Mouse (Mus musculus) bone marrow macrophage, adult 2 months (primary cell): ENCODE measurements around the gene Birc6. TPM values are rescaled to one million over a fixed set of nuclear protein-coding genes. Genes with fewer than 3 reads are reported as not detected.

ENCODE experiments used
- H3K27ac ChIP-seq: 2 replicates; pipeline ENCODE4 v1.5.1; 2012; ENCODE audit warnings: low read depth, low read length; ENCODE audit not compliant: insufficient read depth
- H3K4me1 ChIP-seq: 2 replicates; pipeline ENCODE4 v1.6.1; 2012; ENCODE audit warnings: low read length; ENCODE audit not compliant: control insufficient read depth, insufficient read depth
- H3K4me3 ChIP-seq: 2 replicates; pipeline ENCODE4 v1.5.1; 2012; ENCODE audit warnings: mild to moderate bottlenecking, low read length, moderate library complexity; ENCODE audit not compliant: insufficient read depth
- CTCF ChIP-seq: IDR thresholded peaks from 2 replicates; pipeline ENCODE4 v1.5.1; 2012; ENCODE audit warnings: low read depth, mild to moderate bottlenecking, low read length, moderate library complexity
- POLR2A ChIP-seq: IDR thresholded peaks from 2 replicates; pipeline ENCODE4 v1.6.1; 2012; ENCODE audit warnings: mild to moderate bottlenecking, low read depth, low read length, borderline replicate concordance
- polyA plus RNA-seq: library from polyadenylated mRNA; stranded (reverse); fragments of >200 nt; gene quantifications from 2 replicates; pipeline ENCODE4 v1.2.4, GENCODE M21; 2012; ENCODE audit not compliant: missing spikeins, insufficient read depth, insufficient read length

The Birc6 gene
- polyA plus RNA-seq, 1 experiment = 73.1 TPM

- Histone ChIP-seq H3K4me3 (no peak overlapping the region), H3K27ac (no peak overlapping the region), H3K4me1 (peaks cover 5% of the 10 kb centered on the region; the same call in 1 of the 2 replicates)
- TF ChIP-seq CTCF (no peak), POLR2A (no peak)
Measured at GRCm38 (mm10) chr17:74554118-74554517, 26.0 kb downstream of the Birc6 start.

GRCm38 (mm10) chr17:74559891-74560290, 31.8 kb downstream of the Birc6 start:
- H3K27ac ChIP-seq = no peak overlapping the region
- TF ChIP-seq POLR2A = no peak
- no peak for TF ChIP-seq CTCF
- 0 out of 2 replicates have a peak, but pooled peaks cover 2% of the 10 kb centered on the region for H3K4me1 ChIP-seq
- H3K4me3 ChIP-seq = no peak overlapping the region

DNA sequence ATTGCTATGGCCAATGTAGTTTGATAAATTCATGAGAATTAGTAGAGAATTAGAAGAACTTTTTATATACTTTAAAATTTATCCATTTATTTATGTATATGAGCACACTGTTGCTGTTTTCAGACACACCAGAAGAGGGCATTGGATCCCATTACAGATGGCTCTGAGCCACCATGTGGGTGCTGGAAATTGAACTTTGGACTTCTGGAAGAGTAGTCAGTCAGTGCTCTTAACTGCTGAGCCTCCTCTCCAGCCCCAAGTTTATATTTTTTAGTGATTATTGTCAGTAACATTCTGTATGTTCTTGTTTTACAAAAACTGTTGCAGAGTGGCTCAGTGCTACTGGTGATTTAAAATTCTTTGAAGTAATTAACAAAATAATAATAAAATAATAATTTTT, 36.1 kb downstream of the Birc6 start:
- TF ChIP-seq POLR2A = no peak
- no peak for TF ChIP-seq CTCF

GRCm38 (mm10) chr17:74569219-74569618, 41.1 kb downstream of the Birc6 start:
- TF ChIP-seq CTCF = no peak
- TF ChIP-seq POLR2A = no peak
- no peak overlapping the region for H3K4me3 ChIP-seq
- no peak overlapping the region for H3K27ac ChIP-seq
- peaks cover 12% of the 10 kb centered on the region for H3K4me1 ChIP-seq

More for the DNA sequence above, 36.1 kb downstream of the Birc6 start:
- no peak overlapping the region for H3K27ac ChIP-seq
- no peak overlapping the region for H3K4me3 ChIP-seq
- H3K4me1 ChIP-seq = peaks cover 4% of the 10 kb centered on the region; the same call in 1 of the 2 replicates

DNA sequence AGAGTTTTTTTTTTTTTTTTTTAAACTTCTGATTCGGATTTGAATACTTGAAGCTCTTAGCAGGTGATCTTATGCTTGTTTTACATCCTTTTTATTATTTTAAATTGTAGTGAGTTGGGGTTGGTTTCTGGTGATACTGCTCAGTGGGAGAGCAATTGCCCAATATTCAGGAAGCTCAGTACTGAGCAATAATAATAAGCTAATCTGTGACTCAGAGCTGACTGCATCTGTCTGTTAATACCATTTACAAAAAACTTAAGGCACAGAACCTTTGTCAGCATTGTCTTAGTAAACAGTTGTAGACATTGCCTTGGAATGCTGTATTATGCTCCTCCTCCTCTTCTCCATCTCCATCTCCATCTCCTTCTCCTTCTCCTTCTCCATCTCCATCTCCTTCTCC, 42.5 kb downstream of the Birc6 start:
- TF ChIP-seq CTCF = no peak
- TF ChIP-seq POLR2A = no peak
- H3K4me3 ChIP-seq = no peak overlapping the region
- peaks cover 12% of the 10 kb centered on the region for H3K4me1 ChIP-seq
- no peak overlapping the region for H3K27ac ChIP-seq

DNA sequence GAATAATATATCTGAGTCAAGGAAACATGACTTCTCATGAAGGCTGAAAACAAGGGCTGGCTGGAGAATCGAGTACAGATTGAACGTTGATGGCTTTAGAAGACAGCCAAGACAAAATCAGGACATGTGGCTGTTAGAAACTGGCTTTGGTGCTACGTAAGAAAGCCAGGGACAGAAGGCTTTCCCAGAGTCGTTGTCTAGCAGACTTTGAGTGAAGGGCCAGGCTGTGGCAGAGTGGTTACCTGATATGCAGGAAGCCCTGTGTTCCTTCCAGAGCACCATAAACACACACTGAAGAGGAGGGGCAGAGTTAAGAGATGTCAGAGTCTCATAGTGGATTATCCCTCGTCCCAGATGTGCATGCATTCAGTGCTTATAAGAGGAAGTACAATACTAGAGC, 49.1 kb downstream of the Birc6 start:
- H3K4me1 ChIP-seq = no peaks in the 10 kb centered on the region
- H3K4me3 ChIP-seq = no peak overlapping the region
- TF ChIP-seq CTCF (no peak), POLR2A (no peak)
- no peak overlapping the region for H3K27ac ChIP-seq

- Histone ChIP-seq H3K4me1 (no peaks in the 10 kb centered on the region), H3K27ac (no peak overlapping the region), H3K4me3 (no peak overlapping the region)
- TF ChIP-seq POLR2A (no peak), CTCF (no peak)
Measured at GRCm38 (mm10) chr17:74579586-74579985, 51.5 kb downstream of the Birc6 start.

DNA sequence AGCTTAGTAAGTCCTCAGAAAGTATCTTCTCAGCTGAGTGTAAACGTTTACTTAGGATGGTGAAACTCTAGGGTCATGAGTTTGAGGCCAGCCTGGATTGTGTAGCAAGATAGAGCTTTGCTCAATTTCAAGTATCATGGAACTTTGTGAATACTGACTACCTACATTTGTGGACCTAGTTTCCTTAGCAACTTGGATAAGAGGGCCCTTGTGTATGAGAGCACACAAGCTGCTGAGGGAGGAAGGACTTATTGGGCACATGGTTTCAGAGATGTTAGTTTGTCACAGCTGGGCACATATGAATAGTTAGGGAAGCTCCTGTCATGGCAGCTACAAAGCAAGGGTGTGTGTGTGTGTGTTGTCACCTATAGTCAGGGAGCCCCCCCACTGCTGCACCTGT, 52.6 kb downstream of the Birc6 start:
- Histone ChIP-seq H3K4me3 (no peak overlapping the region), H3K27ac (no peak overlapping the region), H3K4me1 (no peaks in the 10 kb centered on the region)
- no peak for TF ChIP-seq CTCF
- no peak for TF ChIP-seq POLR2A

DNA sequence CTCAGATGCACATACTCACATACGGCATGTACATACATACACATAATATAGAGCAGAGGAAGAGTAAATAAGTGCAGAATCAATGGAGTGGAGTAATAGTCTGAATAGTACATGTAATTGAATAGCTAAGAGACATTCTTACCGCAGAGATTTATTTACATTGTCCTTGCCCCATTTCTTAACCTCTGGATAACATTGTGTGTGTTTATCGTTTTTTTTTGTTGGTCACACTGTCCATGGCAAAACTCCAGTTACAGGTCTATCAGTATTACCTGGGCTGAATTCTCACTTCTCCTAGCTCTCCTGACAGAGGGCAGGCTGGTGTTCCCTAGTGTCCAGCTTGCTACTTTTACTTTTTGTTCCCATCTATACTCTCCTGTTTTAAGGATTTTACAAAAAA, 58.7 kb downstream of the Birc6 start:
- no peak overlapping the region for H3K27ac ChIP-seq
- no peak for TF ChIP-seq CTCF
- no peak for TF ChIP-seq POLR2A
- no peak overlapping the region for H3K4me3 ChIP-seq
- H3K4me1 ChIP-seq = peaks cover 6% of the 10 kb centered on the region

DNA sequence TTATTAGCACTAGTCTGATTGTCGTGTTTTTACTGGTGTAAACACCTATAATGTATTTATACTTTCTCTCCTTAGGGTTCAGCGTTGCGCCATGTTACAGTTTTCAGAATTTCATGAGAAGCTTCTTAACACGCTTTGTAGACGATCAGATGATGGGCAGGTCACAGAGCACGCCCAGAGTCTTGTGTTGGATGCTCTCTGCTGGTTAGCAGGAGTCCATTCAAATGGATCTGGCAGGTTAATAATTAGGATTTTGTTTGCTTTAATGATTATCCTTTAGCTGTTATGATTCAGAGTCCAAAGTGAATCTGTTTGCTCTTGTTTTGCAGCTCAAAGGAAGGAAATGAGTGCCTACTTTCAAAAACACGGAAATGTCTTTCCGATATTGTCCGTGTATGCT, 70.8 kb downstream of the Birc6 start:
- no peak overlapping the region for H3K27ac ChIP-seq
- no peak overlapping the region for H3K4me3 ChIP-seq
- no peak for TF ChIP-seq POLR2A
- TF ChIP-seq CTCF = no peak
- H3K4me1 ChIP-seq = peaks cover 4% of the 10 kb centered on the region

GRCm38 (mm10) chr17:74599396-74599795, 71.3 kb downstream of the Birc6 start:
- Histone ChIP-seq H3K27ac (no peak overlapping the region), H3K4me3 (no peak overlapping the region), H3K4me1 (peaks cover 4% of the 10 kb centered on the region)
- TF ChIP-seq CTCF = no peak
- no peak for TF ChIP-seq POLR2A
